Mouse (Mus musculus) lung, embryonic 16.5 days (tissue): ENCODE data around the gene Dpysl4. TPM values are rescaled to one million over a fixed set of nuclear protein-coding genes. Genes with fewer than 3 reads are reported as not detected.

ENCODE experiments used
- polyA plus RNA-seq: library from polyadenylated mRNA; unstranded; fragments of >200 nt; fragmentation: Nextera tagmentation; extraction: Ambion mirVana; gene quantifications from 2 replicates; pipeline ENCODE4 v1.2.1, GENCODE M21; 2015

Gene Dpysl4
- polyA plus RNA-seq, 1 experiment from 2014 or later: 4.6 TPM

Other genes starting within 250 kb of the Dpysl4 start
- 12.8 and 16.5 TPM in 2 replicates for gene Ppp2r2d, start 239.9 kb upstream of the Dpysl4 start, polyA plus RNA-seq
- 12.5 and 12.7 TPM in 2 replicates for gene Mapk1ip1, start 239.7 kb upstream of the Dpysl4 start, polyA plus RNA-seq
- 131 and 135 TPM in 2 replicates for gene Bnip3, start 176.5 kb upstream of the Dpysl4 start, polyA plus RNA-seq
- 0.06 and 0.14 TPM in 2 replicates for gene Jakmip3, start 145.3 kb upstream of the Dpysl4 start, polyA plus RNA-seq
- 3.3 and 4.3 TPM in 2 replicates for gene Lrrc27, start 127.0 kb downstream of the Dpysl4 start, polyA plus RNA-seq
- 0.18 TPM in 1 of 2 replicates, not detected in the other for gene Stk32c, start 127.3 kb downstream of the Dpysl4 start, polyA plus RNA-seq
- 14.8 and 16.8 TPM in 2 replicates for gene Pwwp2b, start 162.5 kb downstream of the Dpysl4 start, polyA plus RNA-seq